Mouse (Mus musculus): Measurements from ENCODE around the gene Kazn. TPM values are rescaled to one million over a fixed set of nuclear protein-coding genes. Genes with fewer than 3 reads are reported as not detected.
A peak's percentile ranks its signal among the peaks of the same experiment; 100 is the strongest.

Gene Kazn
- total RNA-seq, 2 experiments from 2014 or later: 1.8 to 2.6 TPM

- intact Hi-C loops (cut with DNase I): no loop called here
- no peak for DNase-seq
Observed at GRCm38 (mm10) chr4:142169636-142170035, 69.6 kb downstream of the Kazn start.

DNA sequence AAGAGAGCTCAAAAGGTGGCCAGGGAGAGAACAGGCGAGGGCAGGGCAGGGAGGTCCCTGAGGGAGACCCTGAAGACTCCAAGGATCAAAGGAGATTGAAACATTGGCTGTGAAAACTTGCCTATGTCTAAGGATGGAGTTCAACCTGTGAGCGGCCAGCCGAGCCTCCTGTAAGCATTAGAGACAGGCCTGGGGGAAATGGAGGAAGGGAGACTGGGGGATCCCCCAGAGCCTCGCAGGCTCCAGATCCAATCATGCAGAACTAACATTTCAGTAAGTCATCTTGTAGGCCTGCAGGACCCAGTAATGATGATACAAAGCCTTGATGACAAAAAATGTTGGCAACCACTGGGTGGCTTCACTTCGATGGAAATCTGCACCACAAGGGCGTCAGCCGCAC is 70.8 kb downstream of the Kazn start:
- DNase-seq: no peak
- intact Hi-C loops (cut with DNase I): no loop called here

DNA sequence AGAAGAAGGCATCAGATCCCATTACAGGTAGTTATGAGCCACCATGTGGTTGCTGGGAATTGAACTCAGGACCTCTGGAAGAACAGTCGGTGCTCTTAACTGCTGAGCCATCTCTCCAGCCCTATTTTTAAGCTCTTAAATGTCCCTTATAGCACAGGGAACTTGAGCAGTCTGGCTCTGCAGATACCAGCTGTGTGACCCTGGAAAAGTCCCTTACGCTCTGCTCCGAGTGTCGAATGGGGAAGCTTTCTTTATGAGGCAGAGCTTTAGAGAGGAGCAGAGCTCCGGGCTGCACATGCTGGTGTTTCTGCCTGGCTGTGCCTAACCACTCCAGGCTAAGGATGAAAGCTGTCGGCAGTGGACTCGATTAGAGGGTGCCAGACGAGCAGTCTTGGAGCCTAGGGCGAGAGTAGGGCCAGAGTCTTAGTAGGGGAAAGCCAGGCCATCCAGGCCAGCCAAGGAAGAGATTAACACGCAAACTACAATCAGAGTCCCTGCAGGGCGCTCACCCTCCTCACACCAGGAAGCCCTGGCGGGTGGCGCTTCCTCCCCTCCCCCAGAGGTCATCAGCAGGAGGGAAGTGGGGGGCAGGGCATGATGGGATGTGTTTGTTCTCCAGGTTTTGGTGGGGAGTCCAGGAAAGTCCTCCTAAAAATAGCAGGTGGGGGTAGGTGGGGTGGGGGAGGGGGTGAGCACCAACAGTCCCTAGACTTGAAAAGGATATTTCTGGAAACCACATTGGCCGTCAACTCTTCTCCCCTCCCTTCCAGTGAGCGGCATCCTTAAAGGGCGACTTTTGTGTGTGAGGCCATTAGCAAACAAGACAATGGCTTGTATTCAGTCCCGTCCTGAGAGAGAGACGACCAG is 73.1 kb downstream of the Kazn start:
- intact Hi-C loops (cut with DNase I): no loop called here
- peak; percentile 34 to 53 for DNase-seq

DNA sequence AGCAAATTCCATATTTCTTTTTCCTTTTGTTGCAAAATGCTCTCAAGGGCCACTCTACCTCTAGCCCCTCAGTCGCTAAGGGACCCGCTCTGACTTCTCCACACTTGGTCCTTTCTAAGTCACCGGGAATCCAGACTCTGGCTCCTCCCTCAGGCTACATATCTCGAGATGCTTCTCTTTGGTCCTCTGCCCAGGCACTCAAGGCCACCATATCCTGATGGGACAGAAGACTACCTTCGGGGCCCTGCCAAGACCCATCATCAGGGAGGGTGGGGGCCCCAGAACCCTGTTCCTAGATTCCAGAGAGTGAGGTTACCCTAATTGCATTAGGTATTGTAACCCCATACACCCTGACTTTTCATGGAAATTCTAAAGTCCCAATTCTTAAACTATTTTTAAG is 73.8 kb downstream of the Kazn start:
- intact Hi-C loops (cut with DNase I): no loop called here
- no peak for DNase-seq

GRCm38 (mm10) chr4:142164386-142164785 is 74.8 kb downstream of the Kazn start:
- intact Hi-C loops (cut with DNase I): no loop called here
- DNase-seq: no peak

GRCm38 (mm10) chr4:142163862-142164261 is 75.3 kb downstream of the Kazn start:
- no peak for DNase-seq
- intact Hi-C loops (cut with DNase I): no loop called here

- DNase-seq: no peak
- intact Hi-C loops (cut with DNase I): no loop called here
Observed at GRCm38 (mm10) chr4:142162729-142163128, 76.5 kb downstream of the Kazn start.

DNA sequence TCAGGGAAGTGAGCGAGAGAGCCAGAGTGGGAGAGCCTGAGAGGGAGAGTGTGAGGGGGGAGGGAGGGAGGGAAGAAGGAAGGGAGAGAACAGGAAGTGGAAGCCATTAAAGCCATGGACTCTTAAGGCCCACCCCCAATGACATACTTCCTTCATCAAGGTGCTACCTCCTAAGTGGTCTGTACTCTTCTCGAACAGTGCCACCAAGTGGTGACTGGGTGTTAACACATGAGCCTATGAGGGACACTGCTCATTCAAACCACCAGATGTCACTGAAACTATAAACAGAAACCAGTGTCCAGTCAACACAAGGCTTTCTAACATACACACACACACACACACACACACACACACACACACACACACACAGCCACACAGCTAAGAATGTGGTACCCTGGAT is 77.1 kb downstream of the Kazn start:
- intact Hi-C loops (cut with DNase I): no loop called here
- DNase-seq: no peak

DNA sequence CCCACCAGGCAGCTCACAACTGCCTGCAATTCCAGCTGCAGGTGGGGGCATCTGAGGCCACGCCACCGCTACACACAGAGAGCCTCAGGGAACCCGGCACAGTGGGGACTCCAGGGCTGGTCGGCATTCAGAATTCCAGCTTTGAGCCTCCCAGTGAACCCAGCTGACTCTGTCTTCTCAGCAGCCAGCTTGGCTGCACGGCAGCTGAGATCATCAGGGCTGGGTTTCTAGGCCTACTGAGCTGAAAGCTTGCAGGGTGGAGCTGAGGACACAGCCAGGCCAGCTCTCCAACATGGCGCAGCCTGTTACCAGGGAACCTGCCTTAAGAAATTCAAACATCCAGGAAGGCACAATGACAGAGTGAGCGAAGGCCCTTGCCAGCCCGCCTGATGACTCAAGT is 79.2 kb downstream of the Kazn start:
- intact Hi-C loops (cut with DNase I): no loop called here
- peak; percentile 41 to 56 for DNase-seq

- intact Hi-C loops (cut with DNase I): no loop called here
- DNase-seq: peak; percentile 35 to 36
Observed at GRCm38 (mm10) chr4:142156506-142156905, 82.7 kb downstream of the Kazn start.

- intact Hi-C loops (cut with DNase I): loop anchor here (5.0 kb wide), 1 partner anchor 728 kb away; no protein-coding TSS in a partner anchor
Observed at GRCm38 (mm10) chr4:142154246-142154645, 85.0 kb downstream of the Kazn start.

GRCm38 (mm10) chr4:142153526-142153925 is 85.7 kb downstream of the Kazn start:
- DNase-seq: peak; percentile 83 to 84
- intact Hi-C loops (cut with DNase I): loop anchor here (2.0 to 5.0 kb wide), 3 partner anchors 93 to 729 kb away; no protein-coding TSS in a partner anchor

More at GRCm38 (mm10) chr4:142154246-142154645, 85.0 kb downstream of the Kazn start:
- DNase-seq: no peak

- no peak for DNase-seq
Observed at GRCm38 (mm10) chr4:142152733-142153422, 86.3 kb downstream of the Kazn start.

GRCm38 (mm10) chr4:142150086-142150485 is 89.1 kb downstream of the Kazn start:
- intact Hi-C loops (cut with DNase I): loop anchor here (5.0 kb wide), 1 partner anchor 732 kb away; no protein-coding TSS in a partner anchor

More at GRCm38 (mm10) chr4:142152733-142153422, 86.3 kb downstream of the Kazn start:
- intact Hi-C loops (cut with DNase I): loop anchor here (2.0 to 5.0 kb wide), 3 partner anchors 94 to 729 kb away; no protein-coding TSS in a partner anchor

GRCm38 (mm10) chr4:142149202-142149601 is 90.0 kb downstream of the Kazn start:
- intact Hi-C loops (cut with DNase I): loop anchor here (5.0 kb wide), 1 partner anchor 142 kb away; no protein-coding TSS in a partner anchor
- no peak for DNase-seq

More at GRCm38 (mm10) chr4:142150086-142150485, 89.1 kb downstream of the Kazn start:
- no peak for DNase-seq

DNA sequence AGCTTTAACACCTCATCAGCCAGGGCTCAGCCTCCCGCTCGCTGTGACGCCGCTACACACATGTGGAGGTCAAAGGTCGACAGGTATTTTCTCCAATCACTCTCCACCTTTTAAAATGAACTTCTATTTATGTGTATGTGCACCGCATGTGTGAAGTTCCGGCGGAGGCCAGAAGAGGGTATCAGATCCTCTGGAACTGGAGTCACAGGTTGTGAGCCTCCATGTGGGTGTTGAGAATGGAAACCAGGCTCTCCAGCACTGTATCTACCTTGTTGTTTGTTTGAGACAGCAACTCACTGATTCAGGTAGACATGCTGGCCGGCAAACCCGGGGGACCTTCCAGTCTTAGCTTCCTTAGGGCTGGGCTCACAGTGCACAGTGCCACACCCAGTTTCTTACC is 91.5 kb downstream of the Kazn start:
- DNase-seq: no peak
- intact Hi-C loops (cut with DNase I): loop anchor here (5.0 kb wide), 1 partner anchor 140 kb away; no protein-coding TSS in a partner anchor

DNA sequence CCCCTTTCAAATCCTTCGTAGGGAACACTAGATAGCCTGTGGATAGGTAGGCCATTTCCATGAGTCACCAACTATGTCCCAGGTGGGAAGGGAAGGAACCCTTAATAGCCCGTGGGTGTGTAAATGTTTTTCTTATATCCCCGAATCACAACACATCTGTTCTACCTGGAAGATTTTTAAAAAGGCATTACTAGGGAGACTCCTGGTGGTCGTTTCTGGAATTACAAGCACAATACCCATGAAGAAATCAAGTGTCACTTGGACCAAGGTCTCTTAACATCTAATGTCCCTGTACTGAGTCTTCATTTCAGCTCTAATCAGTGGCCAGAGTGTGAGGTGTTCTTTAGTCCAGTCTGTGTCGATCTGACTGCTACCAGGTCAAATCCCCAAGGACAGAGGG is 95.1 kb downstream of the Kazn start:
- DNase-seq: no peak

GRCm38 (mm10) chr4:142143290-142143689 is 95.9 kb downstream of the Kazn start:
- DNase-seq: no peak
- intact Hi-C loops (cut with DNase I): no loop called here

More for the DNA sequence above, 95.1 kb downstream of the Kazn start:
- intact Hi-C loops (cut with DNase I): loop anchor here (2.0 kb wide), 1 partner anchor 31 kb away; no protein-coding TSS in a partner anchor

DNA sequence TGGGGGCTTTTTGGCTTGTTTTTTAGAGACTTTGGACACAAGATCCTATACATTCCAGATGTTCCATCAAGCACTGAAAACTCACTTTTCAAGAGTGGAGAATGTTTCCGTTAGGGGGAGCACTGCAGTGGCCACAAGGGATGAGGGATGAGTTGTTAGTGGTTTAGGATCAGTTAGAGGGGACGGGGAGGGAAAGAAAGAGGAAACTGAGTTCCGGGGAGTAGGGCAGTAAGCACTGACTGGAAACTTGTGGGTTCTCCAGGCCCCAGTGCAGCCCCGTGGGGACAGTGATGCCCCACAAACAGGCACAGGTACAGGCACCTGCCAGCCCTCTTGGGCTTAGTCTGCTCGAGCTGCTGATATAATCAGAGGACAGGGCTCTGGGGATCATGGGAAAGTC is 99.5 kb downstream of the Kazn start:
- intact Hi-C loops (cut with DNase I): no loop called here
- DNase-seq: no peak

DNA sequence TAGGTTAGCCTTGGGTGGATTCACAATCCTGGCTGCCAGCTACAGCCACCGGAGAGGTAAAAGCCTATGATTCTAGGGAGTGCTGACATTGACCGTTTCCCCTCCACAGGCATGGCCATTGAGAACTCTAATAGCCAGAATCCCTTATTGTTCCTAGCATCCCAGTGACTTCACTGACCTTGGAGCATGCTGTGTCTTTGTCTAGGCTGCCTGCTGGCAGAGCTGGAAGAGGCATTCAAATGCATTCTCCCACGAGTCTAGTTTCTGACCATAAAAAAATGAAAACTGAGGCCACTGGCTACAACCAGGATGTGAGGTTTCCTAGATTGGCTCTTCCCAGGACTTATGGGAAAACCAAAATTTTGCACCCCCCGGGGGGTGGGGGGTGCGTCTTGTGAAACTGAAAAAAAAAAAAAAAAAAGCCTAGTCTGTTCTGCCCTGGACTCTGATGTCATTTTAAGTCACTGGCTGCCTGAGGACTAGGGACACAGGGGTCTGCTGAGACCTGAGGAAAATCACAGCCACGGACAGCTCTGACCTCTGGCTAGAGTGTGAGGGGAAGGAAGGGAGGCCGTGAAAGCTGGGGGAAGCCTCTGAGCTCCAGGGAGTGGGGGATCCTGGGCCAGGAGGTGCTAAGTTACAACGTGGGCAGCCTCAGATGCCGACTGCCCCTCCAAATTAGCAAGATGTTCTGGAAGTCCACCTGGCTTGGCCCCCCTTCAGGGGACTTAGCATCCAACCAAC is 100.7 kb downstream of the Kazn start:
- intact Hi-C loops (cut with DNase I): no loop called here
- no peak for DNase-seq
